Mouse (Mus musculus): Measurements from ENCODE around the gene Krtap1-5.
"Not testable (repeated sequence)": the region's sequence is repeated elsewhere in the genome, so short reads cannot be mapped to it uniquely, and the experiment has no call there.

Gene Krtap1-5

DNA sequence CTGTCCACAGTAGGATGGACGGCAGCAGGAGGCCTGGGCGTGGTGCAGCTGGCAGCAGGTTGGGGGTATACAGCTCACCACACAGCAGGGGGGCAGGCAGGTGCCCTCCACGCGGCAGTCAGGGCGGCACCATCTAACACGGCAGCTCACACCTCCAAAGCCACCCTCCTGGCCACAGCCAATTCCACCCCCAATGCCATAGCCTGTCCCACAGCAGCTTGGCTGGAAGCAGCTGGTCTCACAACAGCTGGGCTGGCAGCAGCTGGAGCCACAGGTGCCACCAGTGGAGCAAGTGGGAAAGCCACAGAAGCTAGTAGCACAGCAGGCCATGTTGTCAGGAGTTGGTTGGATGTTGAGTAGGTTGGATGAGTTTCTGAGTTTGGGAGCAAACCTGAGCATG lies at the start of gene Krtap1-5:
Gene Krtap1-5, minus strand, starts transcription at position 381 of the 400 bp plus-strand sequence.
- no peak for DNase-seq

DNA sequence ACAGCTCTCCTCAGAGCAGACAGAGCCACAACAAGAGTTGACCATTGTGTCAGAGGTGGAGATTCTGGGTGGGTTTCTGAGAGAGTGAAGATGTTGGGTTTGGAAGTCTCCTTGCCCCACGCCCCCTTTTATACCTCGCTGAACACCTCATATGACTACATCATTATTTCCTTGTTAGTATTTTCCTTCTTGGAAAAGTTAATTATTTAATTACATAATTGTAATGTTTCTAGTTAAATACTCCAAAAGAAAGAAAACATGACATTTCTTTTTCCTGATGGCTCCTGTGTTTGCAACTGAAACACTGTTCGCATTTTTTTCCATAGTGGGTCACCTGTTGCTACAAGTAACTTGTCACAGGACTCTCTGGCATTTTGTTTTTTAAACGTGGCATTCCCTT lies 47.3 kb upstream of the Krtap1-5 start, which contains the start of gene Krtap4-1:
Gene Krtap4-1, minus strand, starts transcription at position 101 of the 400 bp plus-strand sequence.
- DNase-seq: no peak

DNA sequence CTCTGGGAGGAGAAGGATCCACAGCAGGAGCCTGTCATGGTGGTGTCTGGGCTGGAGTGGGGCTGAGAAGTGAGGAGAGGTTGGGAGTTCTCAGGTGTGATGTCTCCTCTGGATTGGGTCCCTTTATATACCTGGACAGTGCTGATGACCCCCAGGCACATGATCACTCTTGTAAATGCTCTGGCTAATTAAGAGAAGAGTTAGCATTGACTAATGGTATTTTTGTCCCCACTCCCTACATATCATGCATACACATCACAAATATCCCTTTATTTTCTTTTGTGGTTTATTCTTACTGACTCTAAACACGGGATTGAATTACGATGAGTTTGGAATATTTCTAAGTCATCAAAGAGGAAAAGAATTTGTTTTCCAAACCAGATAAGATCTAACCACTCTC lies 39.5 kb upstream of the Krtap1-5 start, which contains the start of gene Gm11562:
Gene Gm11562, minus strand, starts transcription at position 101 of the 400 bp plus-strand sequence.
- no peak for DNase-seq

DNA sequence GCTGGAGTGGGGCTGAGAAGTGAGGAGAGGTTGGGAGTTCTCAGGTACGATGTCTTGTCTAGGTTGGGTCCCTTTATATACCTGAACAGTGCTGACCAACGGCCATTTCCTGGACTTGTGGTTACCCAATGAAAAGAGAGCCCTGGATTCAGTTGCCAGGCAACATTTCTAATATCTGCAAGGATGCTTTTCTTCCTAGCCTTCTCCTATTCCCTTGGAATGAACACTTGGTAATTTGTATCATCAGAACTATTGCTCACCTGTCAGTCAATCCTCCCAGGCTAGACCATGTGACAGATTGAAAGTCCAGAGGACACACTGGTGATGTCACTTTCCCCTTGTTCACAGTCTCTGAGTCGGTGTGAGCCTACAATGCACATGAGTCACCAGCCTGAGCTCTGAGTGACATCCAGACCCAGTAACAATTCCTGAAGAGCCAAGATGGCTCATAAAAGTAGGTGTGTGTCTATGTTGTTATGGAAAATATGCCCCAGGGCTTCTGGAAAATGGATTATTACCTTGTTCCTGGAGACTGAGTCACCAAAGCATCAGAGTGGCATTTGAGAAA lies 34.1 kb upstream of the Krtap1-5 start, which contains the start of gene Krtap2-4:
Gene Krtap2-4, minus strand, starts transcription at position 51 of the 568 bp plus-strand sequence.
- DNase-seq: no peak

DNA sequence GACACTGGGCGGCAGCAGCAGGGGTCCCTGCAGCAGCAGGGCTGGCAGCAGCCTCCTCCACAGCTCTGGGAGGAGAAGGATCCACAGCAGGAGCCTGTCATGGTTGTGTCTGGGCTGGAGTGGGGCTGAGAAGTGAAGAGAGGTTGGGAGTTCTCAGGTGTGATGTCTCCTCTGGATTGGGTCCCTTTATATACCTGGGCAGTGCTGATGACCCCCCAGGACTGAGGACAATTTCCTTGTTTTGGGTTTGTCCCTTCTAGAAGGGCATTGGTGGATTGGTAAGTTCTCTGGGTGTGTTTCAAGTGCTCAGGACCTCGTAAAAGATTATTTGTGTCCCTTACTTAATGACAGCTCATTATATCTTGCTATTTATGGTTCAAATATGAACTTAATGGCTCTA lies 29.3 kb upstream of the Krtap1-5 start, which contains the start of gene Gm11937:
Gene Gm11937, minus strand, starts transcription at position 101 of the 400 bp plus-strand sequence.
- not testable (repeated sequence) for DNase-seq

DNA sequence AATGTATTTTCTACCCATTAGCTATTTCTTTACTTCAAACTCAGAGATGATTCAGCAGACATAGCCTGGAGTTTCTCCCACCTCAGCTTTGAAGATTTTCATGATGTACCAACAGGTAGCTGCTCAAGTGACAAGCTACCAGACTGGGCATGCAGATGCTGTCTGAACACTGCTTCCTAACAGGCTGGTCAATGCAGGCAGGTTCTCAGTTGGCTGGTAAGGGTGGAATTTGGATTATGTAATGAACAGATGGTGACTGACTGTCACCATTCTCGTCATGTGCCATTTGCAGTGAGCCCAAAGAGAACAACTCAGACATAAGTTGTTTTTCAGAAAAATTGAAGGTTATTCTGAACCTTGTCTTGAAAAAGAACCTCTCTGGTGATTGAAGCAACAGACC lies 28.3 kb upstream of the Krtap1-5 start:
- DNase-seq: no peak

DNA sequence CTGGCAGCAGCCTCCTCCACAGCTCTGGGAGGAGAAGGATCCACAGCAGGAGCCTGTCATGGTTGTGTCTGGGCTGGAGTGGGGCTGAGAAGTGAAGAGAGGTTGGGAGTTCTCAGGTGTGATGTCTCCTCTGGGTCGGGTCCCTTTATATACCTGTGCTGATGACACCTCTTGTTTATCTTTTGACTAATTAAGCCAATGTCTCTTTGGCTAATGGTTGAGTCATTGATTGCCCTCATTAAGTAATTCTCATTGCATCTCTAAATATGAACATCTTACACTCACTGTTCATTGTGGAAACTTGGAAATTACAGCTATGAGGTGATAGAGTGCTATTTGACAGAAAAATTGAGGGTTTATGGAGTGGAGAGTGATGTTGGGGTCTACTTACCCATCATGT lies 22.4 kb upstream of the Krtap1-5 start, which contains the start of gene Gm11938:
Gene Gm11938, minus strand, starts transcription at position 101 of the 400 bp plus-strand sequence.
- not testable (repeated sequence) for DNase-seq

DNA sequence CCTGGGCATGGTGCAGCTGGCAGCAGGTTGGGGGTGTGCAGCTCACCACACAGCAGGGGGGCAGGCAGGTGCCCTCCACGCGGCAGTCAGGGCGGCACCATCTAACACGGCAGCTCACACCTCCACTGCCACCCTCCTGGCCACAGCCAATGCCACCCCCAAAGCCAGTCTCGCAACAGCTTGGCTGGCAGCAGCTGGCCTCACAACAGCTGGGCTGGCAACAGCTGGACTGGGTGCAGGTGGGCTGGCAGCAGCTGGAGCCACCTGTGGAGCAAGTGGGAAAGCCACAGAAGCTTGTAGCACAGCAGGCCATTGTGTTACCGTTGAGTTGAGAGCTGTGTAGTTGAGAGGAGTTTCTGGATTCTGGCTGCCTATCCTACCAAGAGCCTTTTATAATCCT lies 16.9 kb upstream of the Krtap1-5 start, which contains the start of gene Krtap9-3:
Gene Krtap9-3, minus strand, starts transcription at position 364 of the 400 bp plus-strand sequence.
- DNase-seq: not testable (repeated sequence)

DNA sequence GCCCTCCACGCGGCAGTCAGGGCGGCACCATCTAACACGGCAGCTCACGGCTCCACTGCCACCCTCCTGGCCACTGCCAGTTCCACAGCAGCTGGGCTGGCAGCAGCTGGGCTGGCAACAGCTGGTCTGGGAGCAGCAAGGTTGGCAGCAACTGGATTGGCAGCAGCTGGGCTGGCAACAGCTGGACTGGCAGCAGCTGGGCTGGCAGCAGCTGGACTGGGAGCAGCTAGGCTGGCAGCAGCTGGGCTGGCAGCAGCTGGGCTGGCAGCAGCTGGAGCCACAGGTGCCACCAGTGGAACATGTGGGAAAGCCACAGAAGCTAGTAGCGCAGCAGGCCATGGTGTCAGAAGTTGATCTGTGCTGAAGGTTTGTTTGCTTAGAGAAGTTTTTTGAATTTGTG lies 10.2 kb upstream of the Krtap1-5 start, which contains the start of gene Krtap1-3:
Gene Krtap1-3, minus strand, starts transcription at position 359 of the 400 bp plus-strand sequence.
- no peak for DNase-seq

DNA sequence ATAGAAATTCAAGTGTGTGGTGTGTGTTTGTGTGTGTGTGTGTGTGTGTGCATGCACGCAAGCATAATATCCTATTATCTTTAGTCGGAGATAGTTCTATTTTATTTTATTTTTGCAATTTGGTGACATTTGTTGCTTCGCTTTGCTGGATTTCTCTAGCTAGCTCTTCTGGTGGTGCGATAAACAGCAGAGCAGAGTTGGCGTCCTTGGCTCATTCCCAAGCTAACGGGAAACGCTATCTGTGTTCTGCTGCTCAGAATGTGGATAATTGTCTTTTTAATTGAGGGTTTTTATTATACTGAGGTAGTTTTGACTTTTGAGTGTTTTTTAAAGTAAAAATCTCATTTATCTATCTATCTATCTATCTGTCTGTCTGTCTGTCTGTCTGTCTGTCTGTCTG lies 4.3 kb upstream of the Krtap1-5 start:
- no peak for DNase-seq

DNA sequence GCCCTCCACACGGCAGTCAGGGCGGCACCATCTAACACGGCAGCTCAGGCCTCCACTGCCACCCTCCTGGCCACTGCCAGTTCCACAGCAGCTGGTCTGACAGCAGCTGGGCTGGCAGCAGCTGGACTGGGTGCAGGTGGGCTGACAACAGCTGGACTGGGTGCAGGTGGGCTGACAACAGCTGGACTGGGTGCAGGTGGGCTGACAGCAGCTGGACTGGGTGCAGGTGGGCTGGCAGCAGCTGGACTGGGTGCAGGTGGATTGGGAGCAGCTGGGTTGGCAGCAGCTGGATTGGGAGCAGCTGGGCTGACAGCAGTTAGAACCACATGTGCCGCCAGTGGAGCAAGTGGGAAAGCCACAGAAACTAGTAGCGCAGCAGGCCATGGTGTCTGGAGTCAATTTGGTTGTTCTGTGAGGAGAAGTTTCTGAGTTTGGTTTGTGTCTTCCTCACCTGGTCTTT lies 2.5 kb upstream of the Krtap1-5 start, which contains the start of gene Krtap1-4:
Gene Krtap1-4, minus strand, starts transcription at position 410 of the 460 bp plus-strand sequence.
- no peak for DNase-seq

DNA sequence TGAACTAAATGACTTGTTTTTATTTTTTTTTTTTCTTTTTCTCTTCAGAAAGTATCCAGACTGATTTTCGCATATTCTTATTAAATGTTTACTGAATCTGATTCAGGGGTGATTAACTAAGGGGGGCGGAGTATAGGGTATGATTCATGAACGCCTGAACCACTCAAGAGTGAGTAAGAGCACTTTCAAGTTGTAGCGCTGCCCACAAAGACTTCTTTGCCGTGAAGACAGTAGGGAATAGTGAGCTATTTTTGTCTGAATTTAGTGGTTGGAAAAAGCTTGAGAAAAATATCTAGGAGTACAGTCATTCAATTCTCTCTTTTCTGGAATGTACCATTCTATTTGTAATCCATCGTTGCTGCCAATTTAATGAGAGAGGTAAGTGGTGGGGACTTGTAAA lies 748 bp upstream of the Krtap1-5 start:
- DNase-seq: no peak

DNA sequence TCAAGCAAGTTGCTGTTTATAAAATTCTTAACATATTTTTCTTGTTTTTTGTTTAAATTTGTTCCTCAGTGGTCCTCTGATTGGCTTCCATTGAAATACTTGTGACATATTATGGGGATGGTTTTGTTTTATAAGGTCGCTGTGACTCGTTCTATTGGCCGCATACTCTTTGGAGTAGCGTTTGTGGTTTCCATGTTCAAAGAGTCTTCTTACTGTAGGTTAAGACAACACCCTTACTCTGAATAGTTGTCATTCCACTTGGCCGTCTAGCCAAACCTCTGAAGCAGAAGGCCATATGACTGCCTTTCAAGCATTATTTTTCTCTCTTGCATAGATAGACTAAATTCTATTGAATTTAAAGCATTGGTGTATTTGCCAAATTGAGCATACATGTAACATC lies 235 bp upstream of the Krtap1-5 start:
- no peak for DNase-seq

DNA sequence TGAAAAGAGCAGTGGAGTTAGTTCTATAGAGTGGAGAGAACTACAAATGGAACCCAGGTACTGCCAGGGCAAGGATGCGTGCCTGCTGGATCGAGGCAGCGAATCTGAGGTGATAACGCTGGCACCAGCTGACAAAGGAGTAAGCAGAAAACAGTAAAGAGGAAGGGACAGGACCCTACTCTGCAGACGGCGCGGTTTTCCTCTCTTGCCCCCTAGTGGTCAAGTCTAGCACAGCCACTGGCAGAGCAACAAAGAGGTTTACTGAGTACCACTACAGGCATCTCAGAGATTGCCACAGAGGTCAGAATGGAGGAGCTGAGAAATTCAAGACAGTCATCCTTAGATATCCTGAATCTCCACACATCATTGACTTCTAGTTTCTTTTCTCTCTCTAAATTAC lies 6.7 kb downstream of the Krtap1-5 start:
- peak; percentile 86 for DNase-seq

DNA sequence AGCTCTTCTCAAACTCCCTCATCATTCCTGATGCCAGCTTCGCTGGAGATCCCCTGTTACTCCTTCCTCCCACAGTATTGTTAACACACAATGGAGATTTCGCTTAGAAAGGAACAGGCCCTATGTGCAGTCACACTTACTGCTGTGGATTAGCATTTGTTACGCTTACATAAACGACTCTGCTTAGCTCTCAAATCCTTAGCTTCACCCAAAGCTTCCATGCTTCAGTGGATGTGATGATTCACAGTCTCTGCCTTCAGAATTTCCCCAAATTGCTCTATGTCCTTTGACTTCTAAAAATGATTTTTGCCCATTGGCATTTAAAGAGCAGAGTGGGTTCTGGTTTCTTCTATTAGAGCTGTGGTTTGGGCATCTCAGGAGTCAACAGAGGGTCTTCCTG lies 7.7 kb downstream of the Krtap1-5 start:
- DNase-seq: no peak

DNA sequence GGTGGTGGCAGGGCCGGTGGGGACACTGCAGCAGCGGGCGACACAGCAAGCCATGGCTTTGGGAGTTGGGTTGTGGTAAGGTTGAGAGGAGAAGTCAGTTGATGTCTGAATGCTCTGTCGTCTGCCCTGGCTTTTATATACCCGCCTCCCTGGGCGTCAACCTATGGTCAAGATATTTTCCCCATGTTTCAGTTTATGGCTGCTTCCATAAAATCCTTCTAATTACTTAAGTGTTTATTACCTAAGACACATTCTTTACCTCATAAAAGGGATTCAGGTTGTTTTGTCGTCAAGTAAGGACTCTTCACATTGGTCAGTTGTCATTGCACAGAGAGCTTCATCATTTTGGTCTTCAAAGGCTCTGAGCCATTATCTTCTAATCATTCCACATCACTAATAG lies 14.3 kb downstream of the Krtap1-5 start, which contains the start of gene Krtap3-1:
Gene Krtap3-1, minus strand, starts transcription at position 101 of the 400 bp plus-strand sequence.
- no peak for DNase-seq

DNA sequence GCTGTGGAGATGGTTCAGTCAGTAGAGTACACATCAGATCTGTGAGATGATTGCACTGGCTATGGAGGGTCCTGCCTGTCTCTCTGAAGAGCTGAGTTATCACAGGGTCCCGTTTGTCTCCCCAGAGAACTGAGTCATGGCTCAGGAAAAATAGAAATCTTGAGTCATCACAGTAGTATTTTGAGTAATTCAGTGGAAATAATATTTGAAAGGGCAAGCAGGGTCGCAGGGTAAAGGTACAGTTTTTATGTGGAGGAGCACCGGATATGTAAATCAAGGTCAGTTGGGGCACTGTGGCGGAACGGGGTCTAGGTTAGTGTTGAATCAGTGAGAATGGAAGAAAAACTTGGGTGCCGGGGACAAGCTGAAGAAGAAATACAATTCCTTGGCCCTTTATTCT lies 18.2 kb downstream of the Krtap1-5 start:
- DNase-seq: no peak

DNA sequence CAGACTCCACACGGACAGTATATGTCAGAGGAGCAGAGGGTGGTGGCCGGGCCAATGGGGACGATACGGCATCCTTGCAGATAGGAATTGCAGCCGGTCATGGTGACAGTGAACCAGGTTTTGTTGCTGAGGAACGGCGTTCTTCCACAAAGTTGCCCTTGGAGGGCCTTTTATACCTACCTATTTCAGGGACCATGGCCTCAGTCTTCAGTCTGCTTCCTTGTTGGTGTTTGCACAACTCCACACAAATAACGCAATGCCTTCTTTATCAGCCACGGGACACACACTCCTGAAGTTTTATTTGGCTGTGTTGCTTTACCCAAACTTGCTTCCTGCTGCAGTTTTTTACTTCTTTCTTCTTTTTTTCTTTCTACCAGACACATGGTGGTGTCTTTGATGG lies 21.4 kb downstream of the Krtap1-5 start, which contains the start of gene Gm11939:
Gene Gm11939, minus strand, starts transcription at position 101 of the 400 bp plus-strand sequence.
- DNase-seq: no peak

DNA sequence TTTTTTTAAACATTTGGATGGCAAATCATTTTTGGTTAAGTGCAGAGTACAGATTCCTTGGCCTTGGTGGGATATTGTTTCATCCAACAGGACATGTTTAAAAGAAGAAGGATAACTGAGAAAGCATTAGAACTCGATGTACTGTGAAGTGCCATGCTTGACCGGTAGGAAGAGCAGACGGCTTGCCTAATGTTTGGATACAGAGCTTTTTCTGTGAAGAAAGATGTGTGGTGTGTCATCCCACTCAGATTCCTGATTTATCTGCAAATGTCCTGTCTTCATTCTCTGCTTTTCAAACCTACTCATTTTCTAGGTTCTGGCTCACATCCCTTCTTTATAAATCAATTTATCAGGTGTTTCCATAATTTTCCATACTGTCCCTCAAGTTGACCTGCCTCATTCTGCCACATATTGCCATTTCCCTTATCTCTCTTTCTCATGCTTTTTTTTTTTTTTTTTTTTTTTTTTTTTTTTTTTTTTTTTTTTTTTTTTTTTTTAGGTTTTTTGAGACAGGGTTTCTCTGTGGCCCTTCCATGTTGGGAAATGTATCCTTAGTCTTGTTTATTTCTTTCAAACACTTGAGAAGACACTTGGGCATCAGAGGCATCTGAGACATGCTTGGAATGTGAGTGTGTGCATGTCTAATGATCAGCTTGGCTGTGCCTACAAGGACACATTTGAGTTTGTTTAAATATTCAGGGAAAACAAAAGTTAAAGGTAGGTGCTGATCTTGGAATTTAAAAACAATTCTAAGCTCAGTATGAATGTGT lies 22.7 kb downstream of the Krtap1-5 start:
- no peak for DNase-seq

DNA sequence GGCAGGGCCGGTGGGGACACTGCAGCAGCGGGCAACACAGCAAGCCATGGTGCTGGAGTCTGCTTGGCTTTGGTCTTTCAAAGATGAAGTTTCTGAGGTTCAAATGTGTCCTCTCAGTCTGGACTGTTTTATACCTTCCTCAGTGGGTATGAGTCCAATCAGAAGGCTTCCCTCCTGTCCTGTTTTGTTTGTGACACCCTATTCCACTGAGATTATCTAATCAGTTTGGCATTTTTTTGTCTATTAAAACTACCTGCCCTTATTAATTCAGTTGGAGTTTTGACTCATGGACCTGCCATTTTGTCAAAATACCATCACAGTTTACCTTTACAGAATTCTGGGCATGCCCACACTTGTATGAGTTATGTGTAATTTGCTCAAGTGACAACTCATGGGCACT lies 24.1 kb downstream of the Krtap1-5 start, which contains the start of gene Krtap3-2:
Gene Krtap3-2, minus strand, starts transcription at position 101 of the 400 bp plus-strand sequence.
- no peak for DNase-seq

DNA sequence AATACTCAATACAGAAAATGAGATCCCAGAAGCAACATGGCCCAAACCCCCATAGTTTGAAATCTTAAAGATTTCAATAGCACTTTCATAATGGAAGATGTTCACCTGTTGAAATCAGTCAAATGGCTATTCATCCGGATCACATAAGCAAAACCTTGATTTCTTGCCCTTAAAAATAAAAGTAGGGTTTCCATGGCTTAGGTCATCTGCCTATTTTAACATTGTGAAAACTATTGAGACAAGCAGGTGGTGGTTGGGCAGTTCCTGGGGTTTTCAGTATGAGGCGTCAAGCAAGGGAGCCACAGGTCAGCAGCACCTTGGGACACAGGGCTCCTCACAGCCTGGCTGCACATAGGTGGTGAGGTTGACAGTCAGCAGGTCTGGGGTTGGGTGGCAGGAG lies 24.6 kb downstream of the Krtap1-5 start:
- no peak for DNase-seq

DNA sequence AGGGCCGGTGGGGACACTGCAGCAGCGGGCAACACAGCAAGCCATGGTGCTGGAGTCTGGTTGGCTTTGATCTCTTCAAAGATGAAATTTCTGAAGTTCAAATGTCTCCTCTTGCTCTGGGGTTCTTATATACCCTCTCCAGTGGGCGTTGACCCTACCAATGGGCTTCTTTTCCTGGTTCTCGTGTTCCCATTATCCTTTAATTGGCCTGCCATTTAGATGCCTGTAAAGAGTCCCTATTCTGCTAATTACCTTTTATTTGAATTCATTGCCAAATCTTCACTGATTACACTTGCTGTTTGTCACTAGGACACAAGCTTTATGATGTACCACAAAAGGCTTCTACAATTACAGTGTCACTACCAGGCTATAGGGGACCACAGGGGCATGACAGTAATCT lies 30.1 kb downstream of the Krtap1-5 start, which contains the start of gene Krtap3-3:
Gene Krtap3-3, minus strand, starts transcription at position 101 of the 400 bp plus-strand sequence.
- DNase-seq: no peak

DNA sequence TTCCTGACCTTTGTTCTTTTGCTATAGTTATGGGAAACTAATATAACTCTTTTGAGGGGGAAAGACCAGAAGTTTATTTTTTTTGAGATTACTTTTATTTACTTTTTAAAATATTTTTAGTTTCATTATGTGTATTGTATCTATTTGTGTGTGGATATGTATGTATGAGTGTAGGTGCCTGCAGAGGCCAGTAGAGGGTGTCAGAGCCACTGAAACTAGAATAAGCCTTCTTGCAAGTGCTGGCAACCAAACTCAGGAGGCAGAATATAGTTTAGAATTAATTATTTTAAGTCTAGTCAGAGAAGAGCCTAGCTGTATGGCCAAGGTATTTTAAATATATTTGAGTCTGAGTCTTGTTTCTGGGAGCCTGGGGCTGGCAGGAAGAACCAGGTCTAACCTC lies 32.9 kb downstream of the Krtap1-5 start:
- no peak for DNase-seq
